Mouse (Mus musculus) neural tube, embryonic 15.5 days (tissue): ENCODE results near the gene Stat3. TPM values are rescaled to one million over a fixed set of nuclear protein-coding genes. Genes with fewer than 3 reads are reported as not detected.

Source experiments
- ATAC-seq: fragments of 200-750 bp; cut with Nextera tagmentation; 2 replicates; pipeline ENCODE4 v1.8.0; 2017; ENCODE audit warnings: mild to moderate bottlenecking, moderate TSS enrichment, moderate library complexity; ENCODE audit not compliant: low FRiP score
- H3K27ac ChIP-seq: fragments of 300-500 bp; sonication (generic); replicated peaks from 2 replicates; pipeline ENCODE4 v1.5.1; 2015; ENCODE audit warnings: mild to moderate bottlenecking, inconsistent platforms
- H3K27me3 ChIP-seq: fragments of 300-500 bp; sonication (generic); replicated peaks from 2 replicates; pipeline ENCODE4 v1.6.1; 2015; ENCODE audit warnings: inconsistent platforms
- H3K36me3 ChIP-seq: fragments of 300-500 bp; sonication (generic); 2 replicates; pipeline ENCODE4 v1.6.1; 2015; ENCODE audit warnings: inconsistent platforms
- H3K4me1 ChIP-seq: fragments of 300-500 bp; sonication (generic); 2 replicates; pipeline ENCODE4 v1.6.1; 2015; ENCODE audit warnings: inconsistent platforms
- H3K4me2 ChIP-seq: fragments of 300-500 bp; sonication (generic); 2 replicates; pipeline ENCODE4 v1.6.1; 2015; ENCODE audit warnings: inconsistent platforms, mild to moderate bottlenecking, moderate library complexity
- H3K4me3 ChIP-seq: fragments of 300-500 bp; sonication (generic); replicated peaks from 2 replicates; pipeline ENCODE4 v1.5.1; 2015; ENCODE audit warnings: mild to moderate bottlenecking, inconsistent platforms
- H3K9ac ChIP-seq: fragments of 300-500 bp; sonication (generic); replicated peaks from 2 replicates; pipeline ENCODE4 v1.6.1; 2015; ENCODE audit warnings: mild to moderate bottlenecking, inconsistent platforms
- H3K9me3 ChIP-seq: fragments of 300-500 bp; sonication (generic); replicated peaks from 2 replicates; pipeline ENCODE4 v1.6.1; 2016; ENCODE audit warnings: inconsistent platforms
- WGBS: fragments of 180-500 bp; shearing (Covaris S2); methylation state at CpG from one replicate; pipeline ENCODE4 v1.1.7; 2015; ENCODE audit warnings: mixed read lengths; 5-methylcytosine and 5-hydroxymethylcytosine counted together
- polyA plus RNA-seq: library from polyadenylated mRNA; unstranded; fragments of >200 nt; fragmentation: Nextera tagmentation; extraction: Ambion mirVana; gene quantifications from 2 replicates; pipeline ENCODE4 v1.2.1, GENCODE M21; 2015

Gene Stat3
- polyA plus RNA-seq, 1 experiment from 2014 or later = 57.9 TPM

GRCm38 (mm10) chr11:100836923-100837702 is 102.2 kb downstream of the Stat3 start:
- H3K9me3 ChIP-seq = no peaks in the 10 kb centered on the region
- no peak for ATAC-seq
- 85% methylated on average over 9 of the region's 9 CpGs for WGBS
- no peaks in the 10 kb centered on the region for H3K27me3 ChIP-seq
- H3K4me3 ChIP-seq = no peak overlapping the region
- 0 out of 2 replicates have a peak, but pooled peaks cover 3% of the 10 kb centered on the region for H3K4me1 ChIP-seq
- H3K36me3 ChIP-seq = no peaks in the 10 kb centered on the region
- H3K27ac ChIP-seq = no peak overlapping the region
- H3K4me2 ChIP-seq = no peak overlapping the region
- no peak overlapping the region for H3K9ac ChIP-seq

Other genes with a start within 250 kb of the Stat3 start
- gene Zfp385c, start 247.1 kb downstream of the Stat3 start, polyA plus RNA-seq = 0.77 TPM in 2 replicates
- gene Dhx58, start 235.3 kb downstream of the Stat3 start, polyA plus RNA-seq = 2.7 and 4.4 TPM in 2 replicates
- 64.4 and 67.2 TPM in 2 replicates for gene Kat2a, start 227.1 kb downstream of the Stat3 start, polyA plus RNA-seq
- 0.43 TPM in 1 of 2 replicates, not detected in the other for gene Hspb9, start 225.7 kb downstream of the Stat3 start, polyA plus RNA-seq
- gene Rab5c, start 201.3 kb downstream of the Stat3 start, polyA plus RNA-seq = 41.8 and 49.8 TPM in 2 replicates
- 6.0 and 9.0 TPM in 2 replicates for gene Kcnh4, start 179.6 kb downstream of the Stat3 start, polyA plus RNA-seq
- 0.33 and 0.75 TPM in 2 replicates for gene Hcrt, start 176.6 kb downstream of the Stat3 start, polyA plus RNA-seq
- gene Ghdc, start 168.6 kb downstream of the Stat3 start, polyA plus RNA-seq = 8.5 and 9.9 TPM in 2 replicates
- 18.5 and 25.5 TPM in 2 replicates for gene Stat5b, start 88.8 kb downstream of the Stat3 start, polyA plus RNA-seq
- gene Stat5a, start 80.2 kb downstream of the Stat3 start, polyA plus RNA-seq = 2.1 and 10.1 TPM in 2 replicates
- gene Cavin1, start 31.3 kb upstream of the Stat3 start, polyA plus RNA-seq = 45.6 and 73.4 TPM in 2 replicates
- gene Atp6v0a1, start 69.9 kb upstream of the Stat3 start, polyA plus RNA-seq = 150 and 167 TPM in 2 replicates
- gene Naglu, start 130.5 kb upstream of the Stat3 start, polyA plus RNA-seq = 11.7 and 12.4 TPM in 2 replicates
- 0.22 and 0.29 TPM in 2 replicates for gene Hsd17b1, start 138.9 kb upstream of the Stat3 start, polyA plus RNA-seq
- 37.5 and 39.6 TPM in 2 replicates for gene Coasy, start 143.0 kb upstream of the Stat3 start, polyA plus RNA-seq
- gene Mlx, start 147.7 kb upstream of the Stat3 start, polyA plus RNA-seq = 94.2 and 96.6 TPM in 2 replicates
- gene Psmc3ip, start 155.9 kb upstream of the Stat3 start, polyA plus RNA-seq = 17.7 and 22.4 TPM in 2 replicates
- 23.5 and 26.0 TPM in 2 replicates for gene Retreg3, start 180.4 kb upstream of the Stat3 start, polyA plus RNA-seq
- 68.4 and 73.7 TPM in 2 replicates for gene Tubg1, start 180.4 kb upstream of the Stat3 start, polyA plus RNA-seq
- 49.9 and 60.7 TPM in 2 replicates for gene Tubg2, start 216.4 kb upstream of the Stat3 start, polyA plus RNA-seq
- gene Cntnap1, start 231.0 kb upstream of the Stat3 start, polyA plus RNA-seq = 11.2 and 12.3 TPM in 2 replicates
- gene Plekhh3, start 231.8 kb upstream of the Stat3 start, polyA plus RNA-seq = 9.2 and 9.5 TPM in 2 replicates
- gene Ccr10, start 235.9 kb upstream of the Stat3 start, polyA plus RNA-seq = 0.51 and 0.70 TPM in 2 replicates